Mouse (Mus musculus) heart, embryonic 11.5 days (tissue): ENCODE data around the gene Heatr6. TPM values are rescaled to one million over a fixed set of nuclear protein-coding genes. Genes with fewer than 3 reads are reported as not detected.

Experiments used
- ATAC-seq: fragments of 200-750 bp; cut with Nextera tagmentation; replicated peaks from 2 replicates; pipeline ENCODE4 v1.8.0; 2017; ENCODE audit warnings: moderate library complexity; ENCODE audit not compliant: insufficient number of reproducible peaks, low FRiP score, low TSS enrichment
- H3K27ac ChIP-seq: fragments of 300-500 bp; sonication (generic); 2 replicates; pipeline ENCODE4 v1.5.1; 2014; ENCODE audit warnings: mild to moderate bottlenecking, low read depth, low read length
- H3K27me3 ChIP-seq: fragments of 300-500 bp; sonication (generic); 2 replicates; pipeline ENCODE4 v1.6.1; 2014; ENCODE audit warnings: mild to moderate bottlenecking, low read length, mixed read lengths; ENCODE audit not compliant: control insufficient read depth, insufficient read depth
- H3K36me3 ChIP-seq: fragments of 300-500 bp; sonication (generic); 2 replicates; pipeline ENCODE4 v1.6.1; 2014; ENCODE audit warnings: mild to moderate bottlenecking, low read length, moderate library complexity, mixed read lengths; ENCODE audit not compliant: control insufficient read depth, insufficient read depth
- H3K4me1 ChIP-seq: fragments of 300-500 bp; sonication (generic); 2 replicates; pipeline ENCODE4 v1.6.1; 2014; ENCODE audit warnings: low read length; ENCODE audit not compliant: control insufficient read depth, insufficient read depth
- H3K4me2 ChIP-seq: fragments of 300-500 bp; sonication (generic); 2 replicates; pipeline ENCODE4 v1.6.1; 2014; ENCODE audit warnings: mild to moderate bottlenecking, moderate library complexity
- H3K4me3 ChIP-seq: fragments of 300-500 bp; sonication (generic); 2 replicates; pipeline ENCODE4 v1.5.1; 2014; ENCODE audit warnings: low read depth, low read length
- H3K9ac ChIP-seq: fragments of 300-500 bp; sonication (generic); 2 replicates; pipeline ENCODE4 v1.6.1; 2014; ENCODE audit warnings: mild to moderate bottlenecking, low read depth, low read length, moderate library complexity
- H3K9me3 ChIP-seq: fragments of 300-500 bp; sonication (generic); replicated peaks from 2 replicates; pipeline ENCODE4 v1.6.1; 2016; ENCODE audit warnings: low read length; ENCODE audit not compliant: control insufficient read depth
- WGBS: fragments of 180-500 bp; shearing (Covaris S2); extraction: QIAGEN DNeasy Blood & Tissue Kit; methylation state at CpG from one replicate; pipeline ENCODE4 v1.1.7; 2014; ENCODE audit not compliant: insufficient replicate concordance; 5-methylcytosine and 5-hydroxymethylcytosine counted together
- polyA plus RNA-seq: library from polyadenylated mRNA; unstranded; fragments of >200 nt; fragmentation: Nextera tagmentation; extraction: Ambion mirVana; gene quantifications from 2 replicates; pipeline ENCODE4 v1.2.1, GENCODE M21; 2014

Heatr6 gene
- polyA plus RNA-seq, 1 experiment from 2014 or later = 16.1 TPM

DNA sequence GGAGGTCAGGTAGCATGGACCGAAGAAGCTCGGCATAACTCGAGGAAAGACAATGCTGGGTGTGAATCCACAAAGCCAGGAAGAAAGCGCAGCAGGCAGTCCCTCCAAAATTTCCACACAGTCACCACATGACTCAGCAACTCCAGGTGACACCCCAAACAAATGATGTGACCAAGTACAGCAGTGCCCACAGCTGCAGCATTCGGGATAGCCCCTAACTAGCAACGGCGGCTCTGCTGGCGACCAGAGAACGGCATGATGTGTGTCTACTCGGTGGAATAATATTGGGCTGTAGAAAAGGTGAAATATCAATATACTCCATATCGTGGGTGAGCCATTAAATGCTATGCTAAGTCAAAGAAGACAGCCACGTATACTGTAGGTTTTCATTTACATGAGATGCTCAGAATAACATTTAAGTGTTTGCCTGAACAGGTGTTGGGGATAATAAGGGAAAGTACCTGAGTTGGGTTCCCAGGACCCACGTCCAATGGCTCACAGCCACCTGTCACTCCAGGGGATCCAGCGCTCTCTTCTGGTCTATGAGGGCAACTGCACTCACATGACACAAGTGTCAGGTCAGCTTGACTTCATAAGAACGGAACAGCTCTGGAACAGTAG lies 34.0 kb downstream of the Heatr6 start:
- Histone ChIP-seq H3K36me3 (peaks cover 2% of the 10 kb centered on the region; the same call in 1 of the 2 replicates), H3K27me3 (no peaks in the 10 kb centered on the region; the same call in 1 of the 2 replicates), H3K9ac (no peak overlapping the region), H3K4me3 (no peak overlapping the region), H3K9me3 (no peaks in the 10 kb centered on the region), H3K4me2 (no peak overlapping the region), H3K27ac (no peak overlapping the region), H3K4me1 (peaks cover 3% of the 10 kb centered on the region; the same call in 1 of the 2 replicates)
- 74% methylated on average over 15 of the region's 15 CpGs for WGBS
- no peak for ATAC-seq

DNA sequence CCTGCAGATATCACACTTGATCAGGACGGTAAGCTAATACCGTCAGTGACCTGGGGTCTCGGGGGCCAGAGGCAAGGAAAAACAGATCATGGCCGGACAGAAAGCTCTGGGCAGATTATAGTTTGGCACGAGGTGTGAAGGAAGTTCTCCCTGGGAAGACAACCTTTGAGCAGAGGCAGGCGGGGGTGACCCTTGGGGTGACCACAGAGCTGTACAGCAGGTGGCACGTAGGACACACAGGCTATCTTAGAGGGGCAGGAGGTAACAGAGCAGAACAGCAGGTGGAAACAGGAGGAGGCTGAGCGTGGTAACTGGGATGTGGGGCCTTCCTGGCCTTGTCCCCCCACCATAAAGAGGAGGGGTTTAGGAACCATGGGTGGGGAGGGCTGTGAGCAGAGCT lies 34.8 kb downstream of the Heatr6 start:
- Histone ChIP-seq H3K9me3 (no peaks in the 10 kb centered on the region), H3K27ac (no peak overlapping the region), H3K36me3 (no peaks in the 10 kb centered on the region), H3K27me3 (no peaks in the 10 kb centered on the region; the same call in 1 of the 2 replicates), H3K4me1 (peaks cover 3% of the 10 kb centered on the region; the same call in 1 of the 2 replicates), H3K4me3 (no peak overlapping the region), H3K4me2 (no peak overlapping the region), H3K9ac (no peak overlapping the region)
- no peak for ATAC-seq
- WGBS = 63% methylated on average over 8 of the region's 8 CpGs

DNA sequence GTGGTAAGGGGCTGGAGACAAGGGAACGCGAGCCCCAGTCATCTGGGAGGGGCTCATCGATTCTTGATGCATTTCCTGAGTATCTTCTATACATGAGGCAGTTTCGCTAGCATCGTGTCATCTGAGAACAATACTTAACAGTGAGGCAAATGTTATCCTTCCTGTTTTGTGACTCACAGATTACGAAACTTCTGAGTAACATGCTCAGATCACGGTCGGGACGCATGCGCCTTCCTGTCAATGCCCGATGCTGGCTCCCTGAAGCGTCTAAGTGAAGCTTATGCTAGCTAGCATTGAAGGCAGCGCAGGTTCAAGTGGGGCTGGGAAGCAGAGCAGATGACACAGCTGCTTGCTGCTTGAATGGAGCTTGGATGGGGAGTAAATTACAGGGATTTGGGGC lies 35.8 kb downstream of the Heatr6 start:
- H3K9ac ChIP-seq = no peak overlapping the region
- no peak overlapping the region for H3K27ac ChIP-seq
- H3K4me3 ChIP-seq = no peak overlapping the region
- H3K36me3 ChIP-seq = no peaks in the 10 kb centered on the region
- H3K27me3 ChIP-seq = no peaks in the 10 kb centered on the region; the same call in 1 of the 2 replicates
- H3K4me1 ChIP-seq = peaks cover 3% of the 10 kb centered on the region; the same call in 1 of the 2 replicates
- no peak for ATAC-seq
- 51% methylated on average over 13 of the region's 13 CpGs for WGBS
- H3K9me3 ChIP-seq = no peaks in the 10 kb centered on the region
- H3K4me2 ChIP-seq = no peak overlapping the region; the same call in 1 of the 2 replicates

GRCm38 (mm10) chr11:83791133-83791532 lies 37.6 kb downstream of the Heatr6 start:
- 48% methylated on average over 4 of the region's 4 CpGs for WGBS
- Histone ChIP-seq H3K36me3 (no peaks in the 10 kb centered on the region), H3K4me2 (no peak overlapping the region), H3K9ac (no peak overlapping the region), H3K4me3 (no peak overlapping the region), H3K27ac (no peak overlapping the region), H3K4me1 (peaks cover 3% of the 10 kb centered on the region; the same call in 1 of the 2 replicates), H3K9me3 (no peaks in the 10 kb centered on the region), H3K27me3 (no peaks in the 10 kb centered on the region; the same call in 1 of the 2 replicates)
- ATAC-seq = no peak

DNA sequence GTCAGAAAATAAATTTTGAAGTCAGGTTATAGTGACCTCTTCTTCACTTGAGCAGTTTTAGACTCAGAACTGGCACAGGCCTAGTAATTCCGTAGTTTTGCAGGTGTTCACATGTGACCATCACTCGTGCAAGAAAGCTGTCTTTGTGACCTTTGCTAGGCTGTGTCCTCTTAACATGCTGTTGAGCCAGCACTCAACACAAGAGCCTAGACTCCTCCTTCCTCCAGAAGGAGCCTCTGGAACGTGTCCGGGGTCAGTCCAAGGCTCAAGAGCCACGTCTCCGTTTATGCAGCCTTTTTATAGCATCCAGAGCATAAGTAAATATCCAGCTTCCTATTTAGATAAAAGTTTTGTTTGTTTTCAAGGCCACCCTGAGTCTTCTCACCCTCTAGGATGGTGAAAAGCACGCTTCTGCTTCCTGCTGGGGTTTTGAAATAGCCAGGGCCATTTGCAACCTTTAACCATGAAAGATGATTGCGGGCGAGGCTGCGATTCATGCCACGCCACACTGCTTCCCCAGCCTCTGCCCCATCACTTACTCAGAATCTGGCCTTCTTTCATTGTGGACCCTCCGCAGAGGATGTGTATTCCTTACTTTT lies 38.9 kb downstream of the Heatr6 start:
- Histone ChIP-seq H3K27me3 (no peaks in the 10 kb centered on the region), H3K4me3 (no peak overlapping the region), H3K9ac (no peak overlapping the region), H3K36me3 (no peaks in the 10 kb centered on the region), H3K4me1 (no peaks in the 10 kb centered on the region; the same call in 1 of the 2 replicates), H3K27ac (no peak overlapping the region), H3K9me3 (no peaks in the 10 kb centered on the region), H3K4me2 (no peak overlapping the region)
- ATAC-seq = no peak
- WGBS = 64% methylated on average over 12 of the region's 12 CpGs

- no peaks in the 10 kb centered on the region for H3K27me3 ChIP-seq
- H3K36me3 ChIP-seq = no peaks in the 10 kb centered on the region
- no peak overlapping the region for H3K4me3 ChIP-seq
- no peak for ATAC-seq
- WGBS = 79% methylated on average over 14 of the region's 14 CpGs
- H3K9ac ChIP-seq = no peak overlapping the region
- no peaks in the 10 kb centered on the region; the same call in 1 of the 2 replicates for H3K4me1 ChIP-seq
- no peak overlapping the region for H3K4me2 ChIP-seq
- no peak overlapping the region for H3K27ac ChIP-seq
- no peaks in the 10 kb centered on the region for H3K9me3 ChIP-seq
Measured at GRCm38 (mm10) chr11:83793264-83793663, 39.8 kb downstream of the Heatr6 start.

GRCm38 (mm10) chr11:83796112-83796511 lies 42.6 kb downstream of the Heatr6 start:
- Histone ChIP-seq H3K4me2 (no peak overlapping the region), H3K9me3 (no peaks in the 10 kb centered on the region)
- 73% methylated on average over 6 of the region's 6 CpGs for WGBS

DNA sequence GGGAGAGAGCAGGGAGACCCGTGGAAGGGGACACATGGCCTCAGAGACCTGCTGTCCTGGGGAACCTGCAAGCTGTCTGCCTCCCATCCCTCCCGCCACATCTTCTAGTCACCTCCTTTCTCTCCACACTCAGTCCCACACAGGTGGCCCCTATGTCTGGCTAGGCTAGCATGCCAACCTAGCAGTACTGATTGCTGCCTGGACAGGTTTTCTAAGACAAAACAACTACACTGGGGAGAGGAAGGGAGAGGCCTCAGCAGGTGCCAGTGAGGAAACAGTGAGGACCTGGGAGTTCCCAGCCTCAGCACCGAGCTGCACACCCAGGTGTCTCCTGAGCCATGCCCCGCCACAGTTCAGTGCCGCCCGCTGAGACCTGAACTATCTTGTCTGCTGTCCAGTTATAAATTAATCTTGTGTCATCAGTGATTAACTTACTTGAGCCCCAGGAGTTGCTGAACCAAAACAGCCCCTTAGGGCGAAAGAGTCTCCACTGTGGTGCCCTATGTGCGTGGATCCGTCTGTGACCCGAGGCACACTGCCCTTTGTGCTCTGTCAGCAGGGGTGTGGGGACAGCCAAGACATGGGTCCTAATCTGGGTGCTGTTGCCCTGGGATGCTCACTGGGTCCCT lies 43.6 kb downstream of the Heatr6 start:
- ATAC-seq = no peak
- WGBS = 80% methylated on average over 10 of the region's 10 CpGs
- H3K27me3 ChIP-seq = no peaks in the 10 kb centered on the region
- no peak overlapping the region for H3K4me2 ChIP-seq
- H3K9ac ChIP-seq = no peak overlapping the region
- no peaks in the 10 kb centered on the region for H3K9me3 ChIP-seq
- H3K4me3 ChIP-seq = no peak overlapping the region
- H3K36me3 ChIP-seq = no peaks in the 10 kb centered on the region
- no peak overlapping the region for H3K27ac ChIP-seq
- H3K4me1 ChIP-seq = no peaks in the 10 kb centered on the region

More at GRCm38 (mm10) chr11:83796112-83796511, 42.6 kb downstream of the Heatr6 start:
- no peak overlapping the region for H3K27ac ChIP-seq
- no peaks in the 10 kb centered on the region for H3K36me3 ChIP-seq
- H3K27me3 ChIP-seq = no peaks in the 10 kb centered on the region
- no peaks in the 10 kb centered on the region for H3K4me1 ChIP-seq
- H3K4me3 ChIP-seq = no peak overlapping the region
- no peak overlapping the region for H3K9ac ChIP-seq
- ATAC-seq = no peak
